Mouse (Mus musculus): ENCODE results near the gene Trappc4. TPM values are rescaled to one million over a fixed set of nuclear protein-coding genes. Genes with fewer than 3 reads are reported as not detected.

The Trappc4 gene
- polyA plus RNA-seq (2015; fragmentation: Nextera tagmentation; extraction: Ambion mirVana), result 76.5 and 84.1 TPM in 2 replicates

GRCm38 (mm10) chr9:44406906-44407751, at the start of gene Trappc4, which contains the start of gene Rps25:
Trappc4 (minus strand) TSS chr9:44407600.
Rps25 (plus strand) TSS chr9:44407139.

GRCm38 (mm10) chr9:44454891-44455220, 47.5 kb upstream of the Trappc4 start, which contains the start of gene Upk2:
Upk2 (minus strand) TSS chr9:44454976.

GRCm38 (mm10) chr9:44440961-44441360, 33.6 kb upstream of the Trappc4 start, which contains the start of gene Foxr1:
Foxr1 (minus strand) TSS chr9:44441136.

DNA sequence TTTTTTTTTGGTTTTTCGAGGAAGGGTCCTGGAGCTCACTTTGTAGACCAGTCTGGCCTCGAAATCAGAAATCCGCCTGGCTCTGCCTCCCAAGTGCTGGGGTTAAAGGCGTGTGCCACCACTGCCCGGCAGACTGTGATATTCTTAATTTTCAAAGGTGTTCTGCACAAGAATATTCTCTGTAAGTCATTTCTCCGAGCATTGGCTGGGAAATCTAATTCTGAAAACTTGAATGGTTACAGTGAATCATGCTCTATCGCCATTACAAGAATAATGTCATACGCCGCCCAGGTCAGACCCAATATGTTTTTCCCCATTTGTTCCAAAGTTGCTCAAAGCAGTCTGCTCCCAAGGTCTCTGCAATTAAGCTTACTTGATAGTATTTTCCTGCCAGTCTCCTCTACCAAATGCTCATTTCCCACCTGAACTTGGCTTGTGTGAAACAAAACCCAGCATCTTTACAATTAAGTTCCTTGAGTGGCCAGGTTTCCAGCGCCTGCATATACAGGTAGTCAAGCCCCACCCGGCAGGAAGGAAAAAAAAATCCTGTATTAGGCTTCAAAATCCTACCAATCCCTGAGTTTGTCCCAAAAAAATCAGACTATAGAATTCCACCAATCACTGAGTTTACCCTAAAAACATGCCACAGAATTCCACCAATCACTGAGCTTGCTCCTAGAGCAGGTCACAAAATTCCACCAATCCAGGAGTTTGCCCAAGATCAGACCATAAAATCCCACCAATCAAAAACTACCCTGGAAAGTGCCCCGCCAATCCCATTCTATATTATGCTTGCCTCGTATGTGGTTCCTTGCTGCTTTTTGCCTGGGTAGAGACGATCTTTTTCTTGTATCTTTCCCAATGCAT, 11.4 kb upstream of the Trappc4 start, which contains the start of gene Ccdc84:
Gene Ccdc84, minus strand, starts transcription at position 51 of the 867 bp plus-strand sequence.

GRCm38 (mm10) chr9:44396684-44397411, 10.6 kb downstream of the Trappc4 start, which contains the start of gene Slc37a4:
Slc37a4 (plus strand) TSS chr9:44396852.

GRCm38 (mm10) chr9:44379054-44379834, 28.2 kb downstream of the Trappc4 start, which contains the start of gene Hyou1:
Hyou1 (plus strand) TSS chr9:44379490.

GRCm38 (mm10) chr9:44361190-44361917, 46.0 kb downstream of the Trappc4 start, which contains the start of gene Vps11:
Vps11 (minus strand) TSS chr9:44361670.

Small RNA genes lying within 50 kb of the gene (microRNA-seq; reads per million reads assigned to microRNA genes)
- gene Mir7085, result not detected

Other genes with a start within 250 kb of the Trappc4 start
- gene Cbl, start 173.6 kb downstream of the Trappc4 start, polyA plus RNA-seq (2015; fragmentation: Nextera tagmentation; extraction: Ambion mirVana), result 7.7 and 7.9 TPM in 2 replicates
- not detected in 2 replicates for gene Ccdc153, start 166.9 kb downstream of the Trappc4 start, polyA plus RNA-seq (2015; fragmentation: Nextera tagmentation; extraction: Ambion mirVana)
- gene Pdzd3, start 156.1 kb downstream of the Trappc4 start, polyA plus RNA-seq (2015; fragmentation: Nextera tagmentation; extraction: Ambion mirVana), result not detected in 2 replicates
- gene Nlrx1, start 139.0 kb downstream of the Trappc4 start, polyA plus RNA-seq (2015; fragmentation: Nextera tagmentation; extraction: Ambion mirVana), result 11.7 and 13.2 TPM in 2 replicates
- gene Abcg4, start 119.0 kb downstream of the Trappc4 start, polyA plus RNA-seq (2015; fragmentation: Nextera tagmentation; extraction: Ambion mirVana), result 1.2 and 1.5 TPM in 2 replicates
- gene Hinfp, start 101.9 kb downstream of the Trappc4 start, polyA plus RNA-seq (2015; fragmentation: Nextera tagmentation; extraction: Ambion mirVana), result 9.8 and 10.6 TPM in 2 replicates
- gene C2cd2l, start 87.3 kb downstream of the Trappc4 start, polyA plus RNA-seq (2015; fragmentation: Nextera tagmentation; extraction: Ambion mirVana), result 9.5 and 10.0 TPM in 2 replicates
- gene Dpagt1, start 81.6 kb downstream of the Trappc4 start, polyA plus RNA-seq (2015; fragmentation: Nextera tagmentation; extraction: Ambion mirVana), result 20.0 and 21.4 TPM in 2 replicates
- gene H2afx, start 72.9 kb downstream of the Trappc4 start, polyA plus RNA-seq (2015; fragmentation: Nextera tagmentation; extraction: Ambion mirVana), result 62.3 and 83.5 TPM in 2 replicates
- 55.1 and 55.2 TPM in 2 replicates for gene Hmbs, start 63.4 kb downstream of the Trappc4 start, polyA plus RNA-seq (2015; fragmentation: Nextera tagmentation; extraction: Ambion mirVana)
- 14.4 and 16.1 TPM in 2 replicates for gene Vps11, start 45.9 kb downstream of the Trappc4 start, polyA plus RNA-seq (2015; fragmentation: Nextera tagmentation; extraction: Ambion mirVana)
- 10.8 and 13.7 TPM in 2 replicates for gene Hyou1, start 28.1 kb downstream of the Trappc4 start, polyA plus RNA-seq (2015; fragmentation: Nextera tagmentation; extraction: Ambion mirVana)
- 10.6 and 11.6 TPM in 2 replicates for gene Slc37a4, start 10.7 kb downstream of the Trappc4 start, polyA plus RNA-seq (2015; fragmentation: Nextera tagmentation; extraction: Ambion mirVana)
- 1,915 and 2,054 TPM in 2 replicates for gene Rps25, start 461 bp downstream of the Trappc4 start, polyA plus RNA-seq (2015; fragmentation: Nextera tagmentation; extraction: Ambion mirVana)
- 12.5 TPM in 2 replicates for gene Ccdc84, start 11.0 kb upstream of the Trappc4 start, polyA plus RNA-seq (2015; fragmentation: Nextera tagmentation; extraction: Ambion mirVana)
- gene Foxr1, start 33.5 kb upstream of the Trappc4 start, polyA plus RNA-seq (2015; fragmentation: Nextera tagmentation; extraction: Ambion mirVana), result not detected in 2 replicates
- 661 and 670 TPM in 2 replicates for gene Upk2, start 47.4 kb upstream of the Trappc4 start, polyA plus RNA-seq (2015; fragmentation: Nextera tagmentation; extraction: Ambion mirVana)
- 6.9 and 7.5 TPM in 2 replicates for gene Bcl9l, start 75.2 kb upstream of the Trappc4 start, polyA plus RNA-seq (2015; fragmentation: Nextera tagmentation; extraction: Ambion mirVana)
- gene Cxcr5, start 154.3 kb upstream of the Trappc4 start, polyA plus RNA-seq (2015; fragmentation: Nextera tagmentation; extraction: Ambion mirVana), result 0.13 and 0.19 TPM in 2 replicates
- gene Ddx6, start 197.3 kb upstream of the Trappc4 start, polyA plus RNA-seq (2015; fragmentation: Nextera tagmentation; extraction: Ambion mirVana), result 10.2 and 11.2 TPM in 2 replicates